Mouse (Mus musculus) heart, embryonic 12.5 days (tissue): ENCODE results near the gene Flrt2. TPM values are rescaled to one million over a fixed set of nuclear protein-coding genes. Genes with fewer than 3 reads are reported as not detected.
A peak's percentile ranks its signal among the peaks of the same experiment; 100 is the strongest.

Experiments
- ATAC-seq: fragments of 200-750 bp; cut with Nextera tagmentation; 2 replicates; pipeline ENCODE4 v1.8.0; 2017; ENCODE audit warnings: moderate TSS enrichment, moderate library complexity; ENCODE audit not compliant: insufficient number of reproducible peaks, low FRiP score
- H3K27ac ChIP-seq: fragments of 300-500 bp; sonication (generic); 2 replicates; pipeline ENCODE4 v1.5.1; 2016; ENCODE audit warnings: mild to moderate bottlenecking, moderate library complexity; ENCODE audit not compliant: poor library complexity, severe bottlenecking
- H3K27me3 ChIP-seq: fragments of 300-500 bp; sonication (generic); replicated peaks from 2 replicates; pipeline ENCODE4 v1.6.1; 2016; ENCODE audit warnings: mild to moderate bottlenecking, moderate library complexity
- H3K36me3 ChIP-seq: fragments of 300-500 bp; sonication (generic); 2 replicates; pipeline ENCODE4 v1.6.1; 2016; ENCODE audit warnings: mild to moderate bottlenecking, moderate library complexity
- H3K4me1 ChIP-seq: fragments of 300-500 bp; sonication (generic); replicated peaks from 2 replicates; pipeline ENCODE4 v1.6.1; 2016; ENCODE audit warnings: mild to moderate bottlenecking
- H3K4me2 ChIP-seq: fragments of 300-500 bp; sonication (generic); 2 replicates; pipeline ENCODE4 v1.6.1; 2016; ENCODE audit warnings: mild to moderate bottlenecking, moderate library complexity
- H3K4me3 ChIP-seq: fragments of 300-500 bp; sonication (generic); 2 replicates; pipeline ENCODE4 v1.5.1; 2016; ENCODE audit warnings: mild to moderate bottlenecking
- H3K9ac ChIP-seq: fragments of 300-500 bp; sonication (generic); 2 replicates; pipeline ENCODE4 v1.6.1; 2016; ENCODE audit warnings: mild to moderate bottlenecking, moderate library complexity
- H3K9me3 ChIP-seq: fragments of 300-500 bp; sonication (generic); replicated peaks from 2 replicates; pipeline ENCODE4 v1.6.1; 2016; ENCODE audit warnings: mild to moderate bottlenecking, moderate library complexity
- WGBS: fragments of 180-500 bp; shearing (Covaris S2); methylation state at CpG from one replicate; pipeline ENCODE4 v1.1.7; 2016; 5-methylcytosine and 5-hydroxymethylcytosine counted together
- polyA plus RNA-seq: library from polyadenylated mRNA; unstranded; fragments of >200 nt; fragmentation: Nextera tagmentation; extraction: Ambion mirVana; gene quantifications from 2 replicates; pipeline ENCODE4 v1.2.1, GENCODE M21; 2016

Gene Flrt2
- polyA plus RNA-seq, 1 experiment from 2014 or later: 39.9 TPM

GRCm38 (mm10) chr12:95694507-95694906 lies 2.5 kb downstream of the Flrt2 start:
- Histone ChIP-seq H3K36me3 (no peaks in the 10 kb centered on the region), H3K4me3 (peak overlapping the region; percentile 89), H3K4me1 (peaks cover 19% of the 10 kb centered on the region), H3K9ac (peak overlapping the region; percentile 95), H3K9me3 (no peaks in the 10 kb centered on the region), H3K4me2 (peak overlapping the region; percentile 85), H3K27me3 (no peaks in the 10 kb centered on the region), H3K27ac (peak overlapping the region; percentile 94)
- ATAC-seq: no peak; the same call in 1 of the 2 replicates
- WGBS: under 1% methylated on average over 8 of the region's 8 CpGs

- peak overlapping the region; percentile 85 for H3K4me2 ChIP-seq
- ATAC-seq: peak; percentile 85
- H3K27me3 ChIP-seq: no peaks in the 10 kb centered on the region
- WGBS: under 1% methylated on average over 68 of the region's 68 CpGs
- H3K27ac ChIP-seq: peak overlapping the region; percentile 94
- H3K4me1 ChIP-seq: peaks cover 22% of the 10 kb centered on the region
- H3K9me3 ChIP-seq: no peaks in the 10 kb centered on the region
- H3K36me3 ChIP-seq: no peaks in the 10 kb centered on the region
- H3K4me3 ChIP-seq: peak overlapping the region; percentile 89
- peak overlapping the region; percentile 95 for H3K9ac ChIP-seq
These were observed 3.2 kb downstream of the Flrt2 start for GRCm38 (mm10) chr12:95694991-95695833.

GRCm38 (mm10) chr12:95695834-95696521 lies 4.0 kb downstream of the Flrt2 start:
- Histone ChIP-seq H3K27me3 (no peaks in the 10 kb centered on the region), H3K27ac (peak overlapping the region; percentile 94), H3K4me3 (peak overlapping the region; percentile 89), H3K9me3 (no peaks in the 10 kb centered on the region), H3K36me3 (no peaks in the 10 kb centered on the region), H3K4me2 (peak overlapping the region; percentile 85), H3K9ac (peak overlapping the region; percentile 95), H3K4me1 (peaks cover 26% of the 10 kb centered on the region)
- WGBS: under 1% methylated on average over 28 of the region's 28 CpGs
- ATAC-seq: no peak

GRCm38 (mm10) chr12:95696522-95697025 lies 4.5 kb downstream of the Flrt2 start:
- Histone ChIP-seq H3K4me2 (peak overlapping the region; percentile 85), H3K27ac (peak overlapping the region; percentile 94), H3K27me3 (no peaks in the 10 kb centered on the region), H3K36me3 (no peaks in the 10 kb centered on the region), H3K4me1 (peaks cover 26% of the 10 kb centered on the region), H3K9ac (peak overlapping the region; percentile 95), H3K4me3 (peak overlapping the region; percentile 89), H3K9me3 (no peaks in the 10 kb centered on the region)
- no peak for ATAC-seq
- 7% methylated on average over 6 of the region's 6 CpGs for WGBS

- WGBS: 36% methylated on average over 1 of the region's 1 CpGs
- H3K9me3 ChIP-seq: no peaks in the 10 kb centered on the region
- peak overlapping the region; percentile 85 for H3K4me2 ChIP-seq
- H3K27ac ChIP-seq: no peak overlapping the region
- H3K9ac ChIP-seq: peak overlapping the region; percentile 95; the same call in 1 of the 2 replicates
- H3K4me3 ChIP-seq: peak overlapping the region; percentile 89
- H3K36me3 ChIP-seq: no peaks in the 10 kb centered on the region
- H3K27me3 ChIP-seq: no peaks in the 10 kb centered on the region
- no peak for ATAC-seq
- H3K4me1 ChIP-seq: peaks cover 23% of the 10 kb centered on the region
These were observed 6.5 kb downstream of the Flrt2 start for GRCm38 (mm10) chr12:95698556-95698955.

- no peaks in the 10 kb centered on the region for H3K9me3 ChIP-seq
- H3K27me3 ChIP-seq: no peaks in the 10 kb centered on the region
- no peak overlapping the region for H3K9ac ChIP-seq
- peaks cover 27% of the 10 kb centered on the region for H3K4me1 ChIP-seq
- H3K36me3 ChIP-seq: no peaks in the 10 kb centered on the region
- H3K4me2 ChIP-seq: no peak overlapping the region
- WGBS: 8% methylated on average over 2 of the region's 2 CpGs
- H3K4me3 ChIP-seq: no peak overlapping the region
- ATAC-seq: no peak
- H3K27ac ChIP-seq: 0 out of 2 replicates have a peak overlapping the region, but pooled peaks have one; percentile 18
These were observed 8.7 kb downstream of the Flrt2 start for GRCm38 (mm10) chr12:95700746-95701145.

GRCm38 (mm10) chr12:95701580-95701979 lies 9.6 kb downstream of the Flrt2 start:
- Histone ChIP-seq H3K4me1 (peaks cover 25% of the 10 kb centered on the region), H3K9ac (no peak overlapping the region), H3K27me3 (no peaks in the 10 kb centered on the region), H3K27ac (no peak overlapping the region), H3K9me3 (no peaks in the 10 kb centered on the region), H3K4me3 (no peak overlapping the region), H3K4me2 (no peak overlapping the region), H3K36me3 (no peaks in the 10 kb centered on the region)
- no peak for ATAC-seq

GRCm38 (mm10) chr12:95705006-95705405 lies 13.0 kb downstream of the Flrt2 start:
- Histone ChIP-seq H3K4me1 (peaks cover 12% of the 10 kb centered on the region), H3K9ac (no peak overlapping the region), H3K27me3 (no peaks in the 10 kb centered on the region), H3K4me2 (no peak overlapping the region), H3K27ac (no peak overlapping the region), H3K4me3 (no peak overlapping the region), H3K36me3 (no peaks in the 10 kb centered on the region), H3K9me3 (no peaks in the 10 kb centered on the region)
- ATAC-seq: no peak
- WGBS: 89% methylated on average over 3 of the region's 3 CpGs

GRCm38 (mm10) chr12:95723265-95723664 lies 31.2 kb downstream of the Flrt2 start:
- H3K4me2 ChIP-seq: no peak overlapping the region
- no peaks in the 10 kb centered on the region for H3K4me1 ChIP-seq
- no peak for ATAC-seq
- H3K27ac ChIP-seq: no peak overlapping the region
- 87% methylated on average over 2 of the region's 2 CpGs for WGBS
- no peak overlapping the region for H3K9ac ChIP-seq
- H3K27me3 ChIP-seq: no peaks in the 10 kb centered on the region
- no peaks in the 10 kb centered on the region for H3K9me3 ChIP-seq
- H3K4me3 ChIP-seq: no peak overlapping the region
- H3K36me3 ChIP-seq: peaks cover 5% of the 10 kb centered on the region; the same call in 1 of the 2 replicates

GRCm38 (mm10) chr12:95734075-95734474 lies 42.0 kb downstream of the Flrt2 start:
- Histone ChIP-seq H3K9ac (no peak overlapping the region), H3K9me3 (no peaks in the 10 kb centered on the region), H3K4me3 (no peak overlapping the region), H3K4me1 (peaks cover 38% of the 10 kb centered on the region), H3K27ac (no peak overlapping the region), H3K4me2 (no peak overlapping the region), H3K36me3 (0 out of 2 replicates have a peak, but pooled peaks cover 2% of the 10 kb centered on the region), H3K27me3 (no peaks in the 10 kb centered on the region)
- ATAC-seq: no peak
- WGBS: 27% methylated on average over 1 of the region's 1 CpGs

GRCm38 (mm10) chr12:95737571-95737970 lies 45.5 kb downstream of the Flrt2 start:
- no peaks in the 10 kb centered on the region for H3K27me3 ChIP-seq
- no peak overlapping the region for H3K9ac ChIP-seq
- H3K36me3 ChIP-seq: peaks cover 2% of the 10 kb centered on the region; the same call in 1 of the 2 replicates
- H3K27ac ChIP-seq: no peak overlapping the region
- no peak overlapping the region for H3K4me3 ChIP-seq
- H3K4me2 ChIP-seq: peak overlapping the region; percentile 54
- 51% methylated on average over 8 of the region's 8 CpGs for WGBS
- ATAC-seq: no peak
- H3K9me3 ChIP-seq: no peaks in the 10 kb centered on the region
- H3K4me1 ChIP-seq: peaks cover 23% of the 10 kb centered on the region
